Mouse (Mus musculus) pancreas, adult 10 weeks (tissue): ENCODE measurements around the gene Steap2. TPM values are rescaled to one million over a fixed set of nuclear protein-coding genes. Genes with fewer than 3 reads are reported as not detected.

Experiments used
- polyA plus RNA-seq: library from polyadenylated mRNA; stranded (reverse); fragments of 350-450 nt; fragmentation: Illumina TruSeq; extraction: RNeasy Lipid Tissue Mini Kit (QIAGEN cat#74804); gene quantifications from one replicate; pipeline ENCODE4 v1.2.3, GENCODE M21; 2015; ENCODE audit warnings: low read depth, low replicate concordance; ENCODE audit not compliant: insufficient read depth

The Steap2 gene
- polyA plus RNA-seq, result 1.8 TPM

DNA sequence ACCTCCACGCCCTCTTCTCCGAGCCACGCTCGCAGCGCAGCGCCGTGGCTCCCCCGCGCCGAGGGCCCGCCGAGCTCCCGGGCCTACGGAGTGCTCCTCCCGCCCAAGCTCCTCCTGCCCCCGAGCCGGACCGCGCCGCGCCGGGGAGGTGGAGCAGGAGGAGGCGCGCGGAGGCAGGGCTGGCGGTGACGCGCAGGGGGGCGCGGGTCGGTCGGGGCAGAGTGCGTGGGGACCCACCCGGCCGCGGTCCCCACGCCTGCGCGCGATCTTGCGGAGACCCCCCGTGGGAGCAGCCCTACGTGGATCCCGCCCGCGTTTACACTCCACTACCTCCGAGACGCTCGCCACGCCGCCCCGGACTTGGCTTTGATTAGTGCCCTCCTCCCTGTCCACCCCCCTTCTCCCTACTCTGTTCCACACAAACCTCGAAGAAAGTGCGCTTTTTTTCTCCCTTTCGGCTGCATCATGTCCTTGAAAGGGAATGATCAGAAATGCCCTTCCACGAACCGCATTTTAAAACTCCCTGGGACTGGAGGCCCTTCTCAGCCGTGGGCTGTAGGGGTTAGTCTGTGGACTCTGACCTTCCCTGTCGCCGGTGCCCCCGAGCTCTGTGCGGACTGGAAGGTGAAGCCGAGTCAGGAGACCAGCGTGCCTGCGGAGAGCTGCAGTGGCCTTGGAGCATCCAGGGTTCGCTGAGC lies at the start of gene Steap2:
Steap2 (minus strand) TSS at position 623 of the 698 bp plus-strand sequence.

DNA sequence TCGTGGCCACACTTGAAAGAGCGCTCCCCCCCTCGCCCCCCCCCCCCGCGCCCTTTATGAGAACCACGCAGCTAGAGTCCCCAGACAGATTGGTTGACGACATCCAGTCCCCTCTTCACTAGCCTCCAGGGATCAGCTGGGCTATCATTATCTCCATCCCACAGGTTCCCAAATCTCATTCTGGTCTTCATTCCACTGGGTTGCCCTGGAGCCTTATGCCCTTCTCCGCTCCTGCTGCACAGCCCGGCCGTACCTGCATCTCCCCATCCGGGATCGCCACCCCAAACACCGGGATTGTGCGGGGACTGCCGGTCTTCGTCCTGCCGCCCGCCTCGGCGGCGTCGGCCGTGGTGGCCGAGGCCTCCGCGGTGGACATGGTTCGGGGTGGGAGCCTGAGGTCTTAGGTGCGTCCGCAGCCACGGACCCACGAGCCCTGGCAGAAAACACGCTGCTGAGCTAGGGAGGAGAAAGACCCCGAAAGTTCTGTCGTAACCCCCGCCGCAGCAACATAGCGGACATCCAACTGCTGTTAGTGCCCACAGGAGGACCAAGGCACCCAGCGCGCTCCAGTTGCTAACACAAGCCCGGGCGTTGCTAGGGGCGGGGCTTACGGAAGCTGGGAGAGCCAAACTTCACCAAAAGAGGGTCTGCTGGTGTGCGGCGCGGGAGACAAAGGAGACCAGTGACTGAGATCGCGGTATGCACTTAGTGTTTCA lies 30.6 kb downstream of the Steap2 start, which contains the start of gene Cfap69:
Cfap69 (minus strand) TSS at position 585 of the 716 bp plus-strand sequence.

Other genes starting within 250 kb of the Steap2 start
- not detected for gene 1700015F17Rik, start 215.4 kb downstream of the Steap2 start, polyA plus RNA-seq
- gene Cldn12, start 179.6 kb downstream of the Steap2 start, polyA plus RNA-seq, result 3.5 TPM
- gene Gtpbp10, start 135.0 kb downstream of the Steap2 start, polyA plus RNA-seq, result 2.6 TPM
- not detected for gene Gm8773, start 120.8 kb downstream of the Steap2 start, polyA plus RNA-seq
- gene Cfap69, start 30.3 kb downstream of the Steap2 start, polyA plus RNA-seq, result 2.2 TPM
- not detected for gene Steap1, start 54.7 kb upstream of the Steap2 start, polyA plus RNA-seq